Mouse (Mus musculus) MEL (cell line): ENCODE data around the gene Mark2. TPM values are rescaled to one million over a fixed set of nuclear protein-coding genes. Genes with fewer than 3 reads are reported as not detected.

ENCODE experiments used
- DNase-seq: peaks from one replicate; pipeline ENCODE4 v3.0.0; 2011; ENCODE audit warnings: low read depth, low spot score
- H3K27ac ChIP-seq: 2 replicates; pipeline ENCODE4 v1.5.1; 2012; ENCODE audit warnings: low read depth, mild to moderate bottlenecking, control low read depth, low read length, moderate library complexity; ENCODE audit not compliant: control insufficient read depth
- H3K27me3 ChIP-seq, 2 experiments: fragments of 150-350 bp in 1 of 2; sonication (generic) in 1 of 2; 2 replicates each; pipeline ENCODE4 v1.6.1; 2012; ENCODE audit warnings: low read length in 2 of 2, mild to moderate bottlenecking in 2 of 2, improper control_type of control experiment in 1 of 2, moderate library complexity in 1 of 2; ENCODE audit not compliant: insufficient read depth in 2 of 2, control insufficient read depth in 1 of 2
- H3K36me3 ChIP-seq, 2 experiments: 2 replicates each; pipeline ENCODE4 v1.6.1; 2012 to 2014; ENCODE audit warnings: low read length in 2 of 2, improper control_type of control experiment in 1 of 2, inconsistent platforms in 1 of 2, mild to moderate bottlenecking in 1 of 2; ENCODE audit not compliant: insufficient read depth in 2 of 2, control insufficient read depth in 1 of 2
- H3K4me1 ChIP-seq, 2 experiments: fragments of 150-350 bp in 1 of 2; sonication (generic) in 1 of 2; 2 replicates each; pipeline ENCODE4 v1.6.1; 2012; ENCODE audit warnings: low read length in 2 of 2, improper control_type of control experiment in 1 of 2, mild to moderate bottlenecking in 1 of 2; ENCODE audit not compliant: insufficient read depth in 2 of 2, control insufficient read depth in 1 of 2
- H3K4me3 ChIP-seq, 2 experiments: fragments of 150-350 bp in 1 of 2; sonication (generic) in 1 of 2; 2 replicates each; pipeline ENCODE4 v1.5.1; 2012; ENCODE audit warnings: low read depth in 2 of 2, low read length in 2 of 2, mild to moderate bottlenecking in 2 of 2, moderate library complexity in 2 of 2, control low read depth in 1 of 2, improper control_type of control experiment in 1 of 2; ENCODE audit not compliant: control insufficient read depth in 1 of 2, insufficient read depth in 1 of 2
- H3K79me2 ChIP-seq: 2 replicates; pipeline ENCODE4 v1.6.1; 2012; ENCODE audit warnings: mild to moderate bottlenecking, low read length, moderate library complexity; ENCODE audit not compliant: control insufficient read depth, poor library complexity, insufficient read depth
- H3K9ac ChIP-seq: 2 replicates; pipeline ENCODE4 v1.6.1; 2012; ENCODE audit warnings: low read depth, mild to moderate bottlenecking, control low read depth, low read length, moderate library complexity; ENCODE audit not compliant: control insufficient read depth, poor library complexity, severe bottlenecking
- H3K9me3 ChIP-seq: fragments of 150-350 bp; sonication (generic); replicated peaks from 2 replicates; pipeline ENCODE4 v1.6.1; 2012; ENCODE audit warnings: mild to moderate bottlenecking, low read length, improper control_type of control experiment, moderate library complexity; ENCODE audit not compliant: insufficient read depth
- BHLHE40 ChIP-seq: IDR thresholded peaks from 2 replicates; pipeline ENCODE4 v1.6.1; 2012; ENCODE audit warnings: low read depth, mild to moderate bottlenecking, inconsistent platforms, low read length, improper control_type of control experiment, borderline replicate concordance
- CHD1 ChIP-seq: IDR thresholded peaks from 2 replicates; pipeline ENCODE4 v1.6.1; 2012; ENCODE audit warnings: low read depth, mild to moderate bottlenecking, inconsistent platforms, low read length, improper control_type of control experiment
- CHD2 ChIP-seq: IDR thresholded peaks from 2 replicates; pipeline ENCODE4 v1.6.1; 2011; ENCODE audit warnings: low read length, improper control_type of control experiment
- CTCF ChIP-seq, 3 experiments: IDR thresholded peaks in 2 of 3; conservative IDR thresholded peaks in 1 of 3; 2 replicates each; pipeline ENCODE4 v1.5.1; 2011 to 2012; ENCODE audit warnings: low read length in 3 of 3, low read depth in 2 of 3, mild to moderate bottlenecking in 2 of 3, improper control_type of control experiment in 1 of 3, inconsistent platforms in 1 of 3, mixed read lengths in 1 of 3, moderate library complexity in 1 of 3; ENCODE audit not compliant: control insufficient read depth in 1 of 3, insufficient read depth in 1 of 3, poor library complexity in 1 of 3, severe bottlenecking in 1 of 3
- EP300 ChIP-seq, 2 experiments: IDR thresholded peaks; 2 replicates each; pipeline ENCODE4 v1.6.1; 2011; ENCODE audit warnings: improper control_type of control experiment in 2 of 2, low read length in 2 of 2, low read depth in 1 of 2, mild to moderate bottlenecking in 1 of 2
- ETS1 ChIP-seq: IDR thresholded peaks from 2 replicates; pipeline ENCODE4 v1.6.1; 2012; ENCODE audit warnings: low read depth, mild to moderate bottlenecking, inconsistent platforms, low read length, improper control_type of control experiment, moderate library complexity
- GABPA ChIP-seq: IDR thresholded peaks from 2 replicates; pipeline ENCODE4 v1.6.1; 2012; ENCODE audit warnings: low read depth, mild to moderate bottlenecking, inconsistent platforms, low read length, improper control_type of control experiment, moderate library complexity
- GATA1 ChIP-seq: IDR thresholded peaks from 2 replicates; pipeline ENCODE4 v1.6.1; 2011; ENCODE audit warnings: low read depth, low read length, improper control_type of control experiment
- HCFC1 ChIP-seq: IDR thresholded peaks from 2 replicates; pipeline ENCODE4 v1.6.1; 2012; ENCODE audit warnings: low read depth, mild to moderate bottlenecking, inconsistent platforms, low read length, improper control_type of control experiment, moderate library complexity
- JUND ChIP-seq: IDR thresholded peaks from 2 replicates; pipeline ENCODE4 v1.6.1; 2011; ENCODE audit warnings: low read depth, mild to moderate bottlenecking, improper control_type of control experiment, low read length
- MAFK ChIP-seq: IDR thresholded peaks from 2 replicates; pipeline ENCODE4 v1.6.1; 2011; ENCODE audit warnings: low read depth, mild to moderate bottlenecking, low read length, improper control_type of control experiment, borderline replicate concordance
- MAX ChIP-seq: IDR thresholded peaks from 2 replicates; pipeline ENCODE4 v1.6.1; 2011; ENCODE audit warnings: low read length, improper control_type of control experiment
- MAZ ChIP-seq: IDR thresholded peaks from 2 replicates; pipeline ENCODE4 v1.6.1; 2012; ENCODE audit warnings: low read depth, mild to moderate bottlenecking, inconsistent platforms, low read length, improper control_type of control experiment
- MXI1 ChIP-seq: IDR thresholded peaks from 2 replicates; pipeline ENCODE4 v1.6.1; 2011; ENCODE audit warnings: mild to moderate bottlenecking, low read depth, low read length, improper control_type of control experiment
- MYB ChIP-seq: IDR thresholded peaks from 2 replicates; pipeline ENCODE4 v1.6.1; 2011; ENCODE audit warnings: mild to moderate bottlenecking, low read depth, low read length, improper control_type of control experiment
- MYC ChIP-seq: IDR thresholded peaks from 2 replicates; pipeline ENCODE4 v1.6.1; 2011; ENCODE audit warnings: low read depth, mild to moderate bottlenecking, low read length, improper control_type of control experiment, moderate library complexity
- NELFE ChIP-seq: IDR thresholded peaks from 2 replicates; pipeline ENCODE4 v1.6.1; 2011; ENCODE audit warnings: low read depth, low read length, improper control_type of control experiment
- NRF1 ChIP-seq: IDR thresholded peaks from 2 replicates; pipeline ENCODE4 v1.6.1; 2014; ENCODE audit warnings: low read depth, mild to moderate bottlenecking, inconsistent platforms, low read length, improper control_type of control experiment, moderate library complexity; ENCODE audit not compliant: poor library complexity, insufficient read depth, severe bottlenecking
- POLR2AphosphoS5 ChIP-seq: IDR thresholded peaks from 2 replicates; pipeline ENCODE4 v1.6.1; 2012; ENCODE audit warnings: low read depth, borderline replicate concordance, mild to moderate bottlenecking, inconsistent platforms, low read length, moderate library complexity, mixed read lengths
- RAD21 ChIP-seq: IDR thresholded peaks from 2 replicates; pipeline ENCODE4 v1.6.1; 2011; ENCODE audit warnings: mild to moderate bottlenecking, low read depth, low read length, improper control_type of control experiment
- RCOR1 ChIP-seq: IDR thresholded peaks from 2 replicates; pipeline ENCODE4 v1.6.1; 2012; ENCODE audit warnings: low read depth, mild to moderate bottlenecking, inconsistent platforms, low read length, improper control_type of control experiment
- SMC3 ChIP-seq: IDR thresholded peaks from 2 replicates; pipeline ENCODE4 v1.6.1; 2011; ENCODE audit warnings: low read depth, low read length, improper control_type of control experiment
- TAL1 ChIP-seq: IDR thresholded peaks from 2 replicates; pipeline ENCODE4 v1.6.1; 2012; ENCODE audit warnings: mild to moderate bottlenecking, inconsistent platforms, low read length, moderate library complexity, mixed read lengths
- TCF12 ChIP-seq: IDR thresholded peaks from 2 replicates; pipeline ENCODE4 v1.6.1; 2014; ENCODE audit warnings: low read depth, mild to moderate bottlenecking, inconsistent platforms, low read length, improper control_type of control experiment, moderate library complexity
- USF2 ChIP-seq, 2 experiments: IDR thresholded peaks; 2 replicates each; pipeline ENCODE4 v1.6.1; 2011 to 2012; ENCODE audit warnings: improper control_type of control experiment in 2 of 2, low read length in 2 of 2, borderline replicate concordance in 1 of 2, inconsistent platforms in 1 of 2, low read depth in 1 of 2, mild to moderate bottlenecking in 1 of 2; ENCODE audit not compliant: insufficient read depth in 1 of 2
- ZC3H11A ChIP-seq: IDR thresholded peaks from 2 replicates; pipeline ENCODE4 v1.6.1; 2012; ENCODE audit warnings: low read depth, mild to moderate bottlenecking, inconsistent platforms, low read length, improper control_type of control experiment
- ZKSCAN1 ChIP-seq: IDR thresholded peaks from 2 replicates; pipeline ENCODE4 v1.6.1; 2012; ENCODE audit warnings: low read depth, mild to moderate bottlenecking, inconsistent platforms, low read length, improper control_type of control experiment, moderate library complexity
- ZMIZ1 ChIP-seq: IDR thresholded peaks from 2 replicates; pipeline ENCODE4 v1.6.1; 2012; ENCODE audit warnings: low read depth, mild to moderate bottlenecking, inconsistent platforms, low read length, improper control_type of control experiment, moderate library complexity
- polyA plus RNA-seq, 2 experiments: library from polyadenylated mRNA; stranded (reverse) in 1 of 2; unstranded in 1 of 2; fragments of >175 nt in 1 of 2; fragments of >200 nt in 1 of 2; gene quantifications; 2 replicates each; pipeline versions ENCODE4 v1.2.1 to v1.2.4; 2012; ENCODE audit warnings: low replicate concordance in 2 of 2, low read depth in 1 of 2; ENCODE audit not compliant: insufficient read length in 2 of 2, insufficient read depth in 1 of 2, missing spikeins in 1 of 2
- total RNA-seq: library from RNA; depleted of rRNA; stranded (reverse); fragments of 300-350 nt; gene quantifications from 2 replicates; pipeline ENCODE4 v1.2.3, GENCODE M21; 2012

Mark2 gene
- total and polyA plus RNA-seq, 3 experiments: 36.1 to 72.4 TPM; not detected in 1

GRCm38 (mm10) chr19:7337781-7338342, 3.8 kb downstream of the Mark2 start:
- no peaks in the 10 kb centered on the region for H3K9me3 ChIP-seq
- no peak overlapping the region for H3K9ac ChIP-seq
- no peak overlapping the region for H3K4me3 ChIP-seq
- peak; percentile 27 for DNase-seq
- no peak for TF ChIP-seq MYB
- no peak for TF ChIP-seq GABPA
- no peak for TF ChIP-seq MYC
- peak; percentile 69 for TF ChIP-seq ETS1
- peak; percentile 99 for TF ChIP-seq RCOR1
- TF ChIP-seq MXI1: peak; percentile 49; the same call in 1 of the 2 replicates
- no peak for TF ChIP-seq CHD2
- TF ChIP-seq MAFK: peak; percentile 61; the same call in 1 of the 2 replicates
- TF ChIP-seq NRF1: no peak
- TF ChIP-seq NELFE: 0 out of 2 replicates have a peak, but pooled peaks have one; percentile 25
- no peak for TF ChIP-seq POLR2AphosphoS5
- TF ChIP-seq BHLHE40: 0 out of 2 replicates have a peak, but pooled peaks have one; percentile 14
- TF ChIP-seq CTCF (IDR thresholded peaks at IDR 0.05 in 2 of 3, conservative IDR thresholded peaks at IDR 0.05 in 1 of 3; ENCODE audit: control insufficient read depth in 1 of 3, insufficient read depth in 1 of 3, low read depth in 2 of 3, low read length in 3 of 3, poor library complexity in 1 of 3, severe bottlenecking in 1 of 3): no peak
- TF ChIP-seq TAL1: peak; percentile 17; the same call in 1 of the 2 replicates
- TF ChIP-seq GATA1: peak; percentile 71
- TF ChIP-seq TCF12: peak; percentile 55; the same call in 1 of the 2 replicates
- peak in 1 of 2 experiments; percentile 66; a peak in 3 of 4 replicates for TF ChIP-seq EP300 (IDR thresholded peaks at IDR 0.05; ENCODE audit: low read depth in 1 of 2, low read length in 2 of 2)
- TF ChIP-seq MAX: 0 out of 2 replicates have a peak, but pooled peaks have one; percentile 13
- TF ChIP-seq RAD21: no peak
- TF ChIP-seq SMC3: no peak
- H3K27me3 ChIP-seq: no peaks in the 10 kb centered on the region
- H3K27ac ChIP-seq: 0 out of 2 replicates have a peak overlapping the region, but pooled peaks have one; percentile 22
- peaks cover 76% of the 10 kb centered on the region for H3K79me2 ChIP-seq
- H3K36me3 ChIP-seq: peaks cover 7 to 37% of the 10 kb centered on the region in 2 experiments
- peaks cover 12 to 44% of the 10 kb centered on the region in 2 experiments for H3K4me1 ChIP-seq

GRCm38 (mm10) chr19:7335656-7336055, 6.0 kb downstream of the Mark2 start:
- Histone ChIP-seq H3K36me3 (peaks cover 10 to 33% of the 10 kb centered on the region in 2 experiments), H3K9me3 (no peaks in the 10 kb centered on the region), H3K79me2 (peaks cover 88% of the 10 kb centered on the region), H3K27me3 (no peaks in the 10 kb centered on the region), H3K4me3 (no peak overlapping the region), H3K9ac (no peak overlapping the region), H3K4me1 (peaks cover 12 to 42% of the 10 kb centered on the region in 2 experiments), H3K27ac (no peak overlapping the region)
- no peak for DNase-seq
- TF ChIP-seq TAL1 (no peak), ZMIZ1 (no peak), EP300 (IDR thresholded peaks at IDR 0.05; ENCODE audit: low read depth in 1 of 2, low read length in 2 of 2) (no peak), TCF12 (no peak), ZC3H11A (no peak), CHD1 (no peak), MYB (no peak), CHD2 (no peak), POLR2AphosphoS5 (no peak), ZKSCAN1 (no peak), JUND (no peak), HCFC1 (no peak), MAFK (no peak), MYC (no peak), USF2 (IDR thresholded peaks at IDR 0.05; ENCODE audit: borderline replicate concordance in 1 of 2, insufficient read depth in 1 of 2, low read depth in 1 of 2, low read length in 2 of 2) (no peak), NRF1 (no peak), MAX (no peak), MAZ (no peak), RCOR1 (no peak), GABPA (no peak)
